Mouse (Mus musculus): ENCODE data around the gene Slc9a9. TPM values are rescaled to one million over a fixed set of nuclear protein-coding genes. Genes with fewer than 3 reads are reported as not detected.

The Slc9a9 gene
- polyA plus RNA-seq, 1 experiment, result 4.0 TPM

- no peak for DNase-seq
- Histone ChIP-seq H3K4me1 (ENCODE audit: control insufficient read depth, insufficient read depth, low read length) (no peaks in the 10 kb centered on the region), H3K4me3 (replicated peaks; ENCODE audit: extremely low read depth, low read depth, low read length) (no peak overlapping the region)
- no peak for TF ChIP-seq POLR2A (IDR thresholded peaks at IDR 0.05; ENCODE audit: borderline replicate concordance, extremely low read depth, low read depth, low read length)
- no peak for TF ChIP-seq CTCF (IDR thresholded peaks at IDR 0.05; ENCODE audit: insufficient read depth, low read length)
- WGBS, result 89% methylated on average over 2 of the region's 2 CpGs
Measured at GRCm38 (mm10) chr9:94972693-94973092, 303.0 kb downstream of the Slc9a9 start.

- TF ChIP-seq CTCF (IDR thresholded peaks at IDR 0.05; ENCODE audit: insufficient read depth, low read length) (no peak), POLR2A (IDR thresholded peaks at IDR 0.05; ENCODE audit: borderline replicate concordance, extremely low read depth, low read depth, low read length) (no peak)
- 94% methylated on average over 1 of the region's 1 CpGs for WGBS
- H3K4me3 ChIP-seq (replicated peaks; ENCODE audit: extremely low read depth, low read depth, low read length), result no peak overlapping the region
Measured at GRCm38 (mm10) chr9:94976191-94976590, 306.5 kb downstream of the Slc9a9 start.

DNA sequence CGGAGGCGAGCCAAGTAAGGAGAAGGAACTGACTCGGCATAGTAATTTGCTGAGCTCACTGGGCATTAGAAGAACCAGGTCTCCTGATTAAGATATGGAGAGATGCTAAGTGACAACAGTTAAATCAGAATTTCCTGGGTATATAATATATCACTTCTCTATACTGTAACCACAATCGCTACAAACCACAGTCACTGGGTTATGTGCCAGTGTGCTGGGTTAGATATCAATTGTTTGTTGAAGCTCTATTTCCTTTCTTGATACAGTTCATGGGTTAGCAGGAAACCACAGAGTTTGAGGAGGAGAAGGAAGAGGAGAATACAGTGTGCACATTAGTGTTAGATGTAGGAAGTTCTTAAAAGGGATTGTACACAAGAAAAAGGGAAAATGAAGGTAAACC lies 323.9 kb downstream of the Slc9a9 start:
- Histone ChIP-seq H3K4me1 (ENCODE audit: control insufficient read depth, insufficient read depth, low read length) (no peaks in the 10 kb centered on the region; the same call in 1 of the 2 replicates), H3K4me3 (replicated peaks; ENCODE audit: extremely low read depth, low read depth, low read length) (no peak overlapping the region)
- no peak for TF ChIP-seq POLR2A (IDR thresholded peaks at IDR 0.05; ENCODE audit: borderline replicate concordance, extremely low read depth, low read depth, low read length)
- no peak for TF ChIP-seq CTCF (IDR thresholded peaks at IDR 0.05; ENCODE audit: insufficient read depth, low read length)
- no peak for DNase-seq
- 55% methylated on average over 4 of the region's 4 CpGs for WGBS

More at GRCm38 (mm10) chr9:94976191-94976590, 306.5 kb downstream of the Slc9a9 start:
- no peaks in the 10 kb centered on the region for H3K4me1 ChIP-seq (ENCODE audit: control insufficient read depth, insufficient read depth, low read length)
- DNase-seq, result no peak

DNA sequence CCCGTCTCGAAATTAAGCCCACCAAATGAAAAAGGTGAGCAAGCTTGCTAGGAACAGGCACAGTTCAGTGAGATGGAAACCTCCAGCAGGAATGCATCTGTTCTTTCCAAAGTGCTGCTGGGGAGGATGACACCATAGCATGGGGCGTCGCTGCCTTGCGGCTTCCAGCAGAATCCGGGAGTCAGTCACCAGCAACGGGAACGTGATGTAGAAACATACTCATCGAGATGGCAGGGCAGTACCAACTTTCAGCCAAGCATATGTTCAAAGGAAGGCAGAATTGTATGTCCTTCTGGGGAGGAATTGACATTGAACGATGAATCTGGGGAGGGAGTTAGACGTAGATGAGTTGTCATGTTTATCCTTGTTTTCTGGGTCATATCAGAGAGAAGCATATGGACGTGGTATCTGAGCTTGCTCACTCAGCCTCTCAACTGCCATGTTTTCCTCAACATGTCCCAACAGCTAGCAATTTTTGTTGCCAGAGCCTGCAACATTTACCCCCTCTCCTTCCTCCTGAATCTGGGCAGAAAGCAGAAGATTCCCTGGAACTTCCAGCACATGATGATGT lies 350.5 kb downstream of the Slc9a9 start:
- WGBS, result 94% methylated on average over 12 of the region's 12 CpGs
- H3K4me3 ChIP-seq (replicated peaks; ENCODE audit: extremely low read depth, low read depth, low read length), result no peak overlapping the region
- no peak for DNase-seq
- TF ChIP-seq POLR2A (IDR thresholded peaks at IDR 0.05; ENCODE audit: borderline replicate concordance, extremely low read depth, low read depth, low read length), result no peak
- no peak for TF ChIP-seq CTCF (IDR thresholded peaks at IDR 0.05; ENCODE audit: insufficient read depth, low read length)
- H3K4me1 ChIP-seq (ENCODE audit: control insufficient read depth, insufficient read depth, low read length), result no peaks in the 10 kb centered on the region

DNA sequence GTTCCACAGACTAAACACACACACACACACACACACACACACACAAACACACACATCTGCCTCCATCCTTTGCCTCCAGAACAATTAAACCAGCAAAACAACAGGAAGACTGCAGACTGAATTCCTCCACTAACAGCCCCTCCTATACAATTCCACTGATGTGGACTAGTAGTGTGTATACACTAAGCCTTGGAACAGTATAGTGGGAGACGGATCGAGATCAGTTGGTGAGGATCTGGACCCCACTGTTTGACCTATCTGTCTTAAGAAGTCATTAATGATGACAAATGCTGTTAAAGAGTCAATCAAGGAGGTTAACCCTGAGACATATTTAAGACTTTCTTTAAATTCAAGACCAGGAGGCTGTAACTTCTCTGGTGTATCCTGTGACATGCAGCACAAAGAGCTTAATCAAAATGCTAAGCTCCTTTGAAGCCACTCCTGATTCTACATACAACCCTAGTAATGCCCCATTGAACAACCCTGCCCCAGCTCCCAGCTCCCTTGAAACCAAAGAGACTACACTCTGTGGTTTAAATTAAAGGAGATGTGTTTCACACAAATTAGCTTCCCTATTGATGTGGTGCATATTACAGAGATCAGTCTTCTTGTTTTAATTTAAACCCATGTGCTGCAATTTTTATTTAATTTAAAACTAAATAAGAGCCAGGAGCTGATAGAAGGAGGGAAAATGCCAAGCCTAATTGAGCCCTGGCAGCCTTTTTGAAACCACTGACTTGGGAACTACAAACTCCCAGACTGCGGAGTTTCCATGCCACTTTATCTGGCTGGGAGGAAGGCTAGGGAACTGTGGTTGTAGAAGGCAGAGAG lies 364.6 kb downstream of the Slc9a9 start:
- no peak for TF ChIP-seq CTCF (IDR thresholded peaks at IDR 0.05; ENCODE audit: insufficient read depth, low read length)
- TF ChIP-seq POLR2A (IDR thresholded peaks at IDR 0.05; ENCODE audit: borderline replicate concordance, extremely low read depth, low read depth, low read length), result no peak

DNA sequence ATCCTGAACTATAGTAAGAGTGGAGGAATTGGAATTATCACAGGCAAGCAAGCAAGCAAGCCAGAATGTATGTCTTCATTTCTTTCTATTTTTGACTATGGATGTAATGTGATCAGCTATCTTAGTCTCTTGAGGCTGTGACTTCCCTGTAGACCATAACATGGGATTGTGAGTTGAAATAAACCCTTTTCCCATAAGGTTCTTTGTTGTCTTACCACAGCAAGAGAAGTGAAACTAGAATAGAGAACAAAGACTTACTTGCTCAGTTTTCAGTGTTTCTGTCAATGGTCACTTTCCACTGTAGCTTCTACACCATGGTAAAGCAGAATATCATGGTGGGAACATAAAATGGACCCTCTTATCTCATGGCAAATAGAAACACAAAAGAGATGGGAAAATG lies 366.5 kb downstream of the Slc9a9 start:
- no peak for DNase-seq
- TF ChIP-seq POLR2A (IDR thresholded peaks at IDR 0.05; ENCODE audit: borderline replicate concordance, extremely low read depth, low read depth, low read length) (no peak), CTCF (IDR thresholded peaks at IDR 0.05; ENCODE audit: insufficient read depth, low read length) (no peak)
- Histone ChIP-seq H3K4me1 (ENCODE audit: control insufficient read depth, insufficient read depth, low read length) (no peaks in the 10 kb centered on the region), H3K4me3 (replicated peaks; ENCODE audit: extremely low read depth, low read depth, low read length) (no peak overlapping the region)

More for the DNA sequence above, 364.6 kb downstream of the Slc9a9 start:
- Histone ChIP-seq H3K4me3 (replicated peaks; ENCODE audit: extremely low read depth, low read depth, low read length) (no peak overlapping the region), H3K4me1 (ENCODE audit: control insufficient read depth, insufficient read depth, low read length) (no peaks in the 10 kb centered on the region)
- 82% methylated on average over 3 of the region's 3 CpGs for WGBS
- no peak for DNase-seq

- 43% methylated on average over 1 of the region's 1 CpGs for WGBS
- Histone ChIP-seq H3K4me3 (replicated peaks; ENCODE audit: extremely low read depth, low read depth, low read length) (no peak overlapping the region), H3K4me1 (ENCODE audit: control insufficient read depth, insufficient read depth, low read length) (no peaks in the 10 kb centered on the region)
- TF ChIP-seq POLR2A (IDR thresholded peaks at IDR 0.05; ENCODE audit: borderline replicate concordance, extremely low read depth, low read depth, low read length) (no peak), CTCF (IDR thresholded peaks at IDR 0.05; ENCODE audit: insufficient read depth, low read length) (no peak)
- no peak for DNase-seq
Measured at GRCm38 (mm10) chr9:95042420-95042819, 372.7 kb downstream of the Slc9a9 start.

GRCm38 (mm10) chr9:95052160-95052559 lies 382.5 kb downstream of the Slc9a9 start:
- DNase-seq, result no peak
- H3K4me1 ChIP-seq (ENCODE audit: control insufficient read depth, insufficient read depth, low read length), result no peaks in the 10 kb centered on the region
- TF ChIP-seq POLR2A (IDR thresholded peaks at IDR 0.05; ENCODE audit: borderline replicate concordance, extremely low read depth, low read depth, low read length) (no peak), CTCF (IDR thresholded peaks at IDR 0.05; ENCODE audit: insufficient read depth, low read length) (no peak)

DNA sequence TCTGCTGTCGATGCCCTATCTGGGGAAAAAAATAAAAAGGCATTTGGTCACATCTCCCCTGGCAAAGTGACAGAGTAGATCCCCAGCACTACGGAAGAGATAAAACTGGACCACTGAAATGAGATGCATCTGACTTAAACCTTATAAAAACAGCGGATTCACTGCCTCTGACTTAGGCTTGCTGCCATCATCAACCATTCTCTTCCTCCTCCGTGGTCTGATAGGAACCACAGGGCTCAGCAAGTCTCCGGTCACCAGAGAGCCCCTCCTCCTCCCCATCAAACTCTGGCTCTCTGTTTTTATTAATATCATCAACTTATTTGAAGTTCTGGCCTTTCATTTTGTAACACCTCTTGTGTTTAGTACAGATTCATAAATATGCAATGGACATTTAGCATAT lies 383.5 kb downstream of the Slc9a9 start:
- WGBS, result 61% methylated on average over 5 of the region's 5 CpGs
- Histone ChIP-seq H3K4me1 (ENCODE audit: control insufficient read depth, insufficient read depth, low read length) (no peaks in the 10 kb centered on the region), H3K4me3 (replicated peaks; ENCODE audit: extremely low read depth, low read depth, low read length) (no peak overlapping the region)
- DNase-seq, result no peak
- no peak for TF ChIP-seq POLR2A (IDR thresholded peaks at IDR 0.05; ENCODE audit: borderline replicate concordance, extremely low read depth, low read depth, low read length)
- no peak for TF ChIP-seq CTCF (IDR thresholded peaks at IDR 0.05; ENCODE audit: insufficient read depth, low read length)

More at GRCm38 (mm10) chr9:95052160-95052559, 382.5 kb downstream of the Slc9a9 start:
- WGBS, result 50% methylated on average over 9 of the region's 9 CpGs
- H3K4me3 ChIP-seq (replicated peaks; ENCODE audit: extremely low read depth, low read depth, low read length), result no peak overlapping the region

- 81% methylated on average over 4 of the region's 4 CpGs for WGBS
- DNase-seq, result no peak
- TF ChIP-seq POLR2A (IDR thresholded peaks at IDR 0.05; ENCODE audit: borderline replicate concordance, extremely low read depth, low read depth, low read length), result no peak
- TF ChIP-seq CTCF (IDR thresholded peaks at IDR 0.05; ENCODE audit: insufficient read depth, low read length), result no peak
- H3K4me1 ChIP-seq (ENCODE audit: control insufficient read depth, insufficient read depth, low read length), result no peaks in the 10 kb centered on the region
- no peak overlapping the region for H3K4me3 ChIP-seq (replicated peaks; ENCODE audit: extremely low read depth, low read depth, low read length)
Measured at GRCm38 (mm10) chr9:95055843-95056242, 386.1 kb downstream of the Slc9a9 start.
